Mouse (Mus musculus) kidney, postnatal 25 days (tissue): Measurements from ENCODE around the gene Fndc11.
"Not testable (repeated sequence)": the region's sequence is repeated elsewhere in the genome, so short reads cannot be mapped to it uniquely, and the experiment has no call there.

Experiments used
- DNase-seq, 2 experiments: peaks; one replicate each; pipeline ENCODE4 v3.0.0; 2021; ENCODE audit warnings: mixed read lengths in 2 of 2

The Fndc11 gene

GRCm38 (mm10) chr2:181219538-181220216 is at the start of gene Fndc11:
Gene Fndc11, plus strand, starts transcription at chr2:181220013.
- DNase-seq = peak; percentile 83 to 94

- no peak for DNase-seq
Observed at GRCm38 (mm10) chr2:181174646-181175045, 45.2 kb upstream of the Fndc11 start.

- DNase-seq = no peak
Observed at GRCm38 (mm10) chr2:181178015-181178414, 41.8 kb upstream of the Fndc11 start.

GRCm38 (mm10) chr2:181178471-181178870 is 41.3 kb upstream of the Fndc11 start:
- no peak for DNase-seq

- no peak for DNase-seq
Observed at GRCm38 (mm10) chr2:181180898-181181297, 38.9 kb upstream of the Fndc11 start.

- DNase-seq = peak; percentile 90 to 91
Observed at GRCm38 (mm10) chr2:181186635-181187034, 33.2 kb upstream of the Fndc11 start.

GRCm38 (mm10) chr2:181187121-181188000 is 32.5 kb upstream of the Fndc11 start, which contains the start of gene Ppdpf:
Gene Ppdpf, plus strand, starts transcription at chr2:181187247.
- peak; percentile 95 to 97 for DNase-seq

GRCm38 (mm10) chr2:181188681-181189080 is 31.1 kb upstream of the Fndc11 start:
- DNase-seq = peak in 1 of 2 experiments; percentile 4

- DNase-seq = no peak
Observed at GRCm38 (mm10) chr2:181189321-181189720, 30.5 kb upstream of the Fndc11 start.

- not testable (repeated sequence) for DNase-seq
Observed at GRCm38 (mm10) chr2:181191385-181191784, 28.4 kb upstream of the Fndc11 start.

GRCm38 (mm10) chr2:181191936-181192335 is 27.9 kb upstream of the Fndc11 start:
- DNase-seq = no peak

- DNase-seq = no peak
Observed at GRCm38 (mm10) chr2:181193044-181193443, 26.8 kb upstream of the Fndc11 start.

GRCm38 (mm10) chr2:181196628-181197300 is 23.0 kb upstream of the Fndc11 start:
- peak; percentile 54 to 73 for DNase-seq

- no peak for DNase-seq
Observed at GRCm38 (mm10) chr2:181201606-181202005, 18.2 kb upstream of the Fndc11 start.

GRCm38 (mm10) chr2:181202422-181202821 is 17.4 kb upstream of the Fndc11 start, which contains the start of gene Ptk6:
Gene Ptk6, minus strand, starts transcription at chr2:181202789.
- no peak for DNase-seq

- DNase-seq = no peak
Observed at GRCm38 (mm10) chr2:181202886-181203285, 16.9 kb upstream of the Fndc11 start.

GRCm38 (mm10) chr2:181205678-181206077 is 14.1 kb upstream of the Fndc11 start:
- no peak for DNase-seq

- peak in 1 of 2 experiments; percentile 24 for DNase-seq
Observed at GRCm38 (mm10) chr2:181206118-181206517, 13.7 kb upstream of the Fndc11 start.

GRCm38 (mm10) chr2:181212389-181213020 is 7.3 kb upstream of the Fndc11 start:
- peak; percentile 17 to 43 for DNase-seq

GRCm38 (mm10) chr2:181213021-181213445 is 6.8 kb upstream of the Fndc11 start, which contains the start of gene Srms:
Gene Srms, minus strand, starts transcription at chr2:181213185.
- DNase-seq = peak; percentile 61 to 72

- DNase-seq = no peak
Observed at GRCm38 (mm10) chr2:181216037-181216436, 3.8 kb upstream of the Fndc11 start.

GRCm38 (mm10) chr2:181218881-181219485 is 830 bp upstream of the Fndc11 start:
- peak in 1 of 2 experiments; percentile 15 for DNase-seq
